Mouse (Mus musculus) E14TG2a.4 (cell line): ENCODE results near the gene Gli3.

Source experiments
- CTCF ChIP-seq: conservative IDR thresholded peaks from 2 replicates; pipeline ENCODE4 v1.5.1; 2014; ENCODE audit warnings: low read length
- NANOG ChIP-seq: IDR thresholded peaks from 2 replicates; pipeline ENCODE4 v1.6.1; 2014; ENCODE audit warnings: borderline replicate concordance, low read length, mixed read lengths
- POU5F1 ChIP-seq: IDR thresholded peaks from 2 replicates; pipeline ENCODE4 v1.6.1; 2014; ENCODE audit warnings: low read length, borderline replicate concordance

DNA sequence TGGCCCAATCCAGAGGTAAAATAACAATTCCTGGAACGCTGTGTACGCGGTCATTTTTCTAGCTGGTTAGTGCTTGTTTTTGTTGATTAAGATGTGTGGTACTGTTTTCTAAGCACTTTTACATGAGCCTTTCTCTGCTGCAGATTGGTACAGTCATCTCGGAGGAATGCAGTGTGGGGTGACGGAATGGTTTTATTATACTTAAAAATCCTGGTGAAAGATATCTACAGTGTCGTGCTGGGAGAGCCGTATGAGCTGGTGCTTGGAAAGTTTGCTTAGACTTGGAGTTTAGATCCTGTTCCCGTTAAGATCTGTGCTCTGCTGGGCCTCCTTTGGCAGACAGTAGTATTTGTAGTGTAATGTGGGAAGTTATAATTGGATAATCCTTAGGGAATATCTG is 51.0 kb downstream of the Gli3 start:
- no peak for TF ChIP-seq NANOG
- TF ChIP-seq CTCF, result no peak
- TF ChIP-seq POU5F1, result no peak
